Mouse (Mus musculus): Measurements from ENCODE around the gene Rhbdf2.

Rhbdf2 gene

DNA sequence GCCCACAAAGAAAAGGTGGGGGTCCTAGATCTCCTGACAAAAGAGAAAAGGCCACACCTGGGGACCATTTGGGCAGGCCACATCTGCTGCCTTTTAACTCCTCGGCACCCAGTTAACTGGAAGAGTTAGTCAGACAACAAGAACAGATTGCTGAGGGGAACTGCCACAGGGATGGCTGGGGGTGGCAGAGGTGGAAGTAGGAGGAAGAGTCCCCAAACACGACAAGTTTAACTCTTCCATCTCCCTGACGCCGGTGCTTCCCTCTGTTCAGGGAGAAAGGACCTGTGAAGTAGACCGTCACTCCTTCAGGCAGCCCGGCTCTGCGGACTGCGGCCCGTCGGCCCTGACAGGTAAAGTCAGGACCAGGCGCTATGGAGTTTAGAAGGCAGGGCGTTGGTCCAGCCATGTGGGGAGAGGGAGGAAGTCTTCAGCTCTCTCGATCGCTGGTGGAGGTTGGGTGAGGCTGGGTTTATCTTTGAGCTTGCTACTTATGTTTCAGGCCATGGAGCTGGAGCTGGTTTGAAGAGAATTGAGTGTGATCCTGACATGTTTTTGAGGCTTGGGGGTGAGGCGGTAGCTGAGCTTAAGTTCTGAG, 32.3 kb upstream of the Rhbdf2 start:
- DNase-seq (ENCODE audit: low spot score in 2 of 2): no peak

DNA sequence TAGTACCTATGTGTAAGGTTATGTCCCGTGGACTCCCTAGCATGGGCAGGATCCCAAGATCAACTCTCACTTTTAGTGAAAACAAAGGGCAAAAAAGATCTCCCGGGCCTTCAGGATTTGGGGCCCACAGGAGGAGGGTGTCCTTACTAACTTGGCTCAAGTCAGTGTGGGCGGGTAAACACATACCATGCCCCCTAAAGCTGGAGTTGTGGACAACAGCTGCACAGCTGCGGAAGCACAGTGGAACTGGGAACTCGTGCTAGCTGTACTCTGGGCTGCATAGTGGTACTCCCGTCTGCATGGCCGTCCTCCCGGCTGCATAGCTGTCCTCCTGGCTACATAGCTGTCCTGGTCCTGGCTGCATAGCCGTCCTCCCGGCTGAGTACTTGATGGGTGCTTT, 31.4 kb upstream of the Rhbdf2 start:
- no peak for DNase-seq (ENCODE audit: low spot score in 2 of 2)

DNA sequence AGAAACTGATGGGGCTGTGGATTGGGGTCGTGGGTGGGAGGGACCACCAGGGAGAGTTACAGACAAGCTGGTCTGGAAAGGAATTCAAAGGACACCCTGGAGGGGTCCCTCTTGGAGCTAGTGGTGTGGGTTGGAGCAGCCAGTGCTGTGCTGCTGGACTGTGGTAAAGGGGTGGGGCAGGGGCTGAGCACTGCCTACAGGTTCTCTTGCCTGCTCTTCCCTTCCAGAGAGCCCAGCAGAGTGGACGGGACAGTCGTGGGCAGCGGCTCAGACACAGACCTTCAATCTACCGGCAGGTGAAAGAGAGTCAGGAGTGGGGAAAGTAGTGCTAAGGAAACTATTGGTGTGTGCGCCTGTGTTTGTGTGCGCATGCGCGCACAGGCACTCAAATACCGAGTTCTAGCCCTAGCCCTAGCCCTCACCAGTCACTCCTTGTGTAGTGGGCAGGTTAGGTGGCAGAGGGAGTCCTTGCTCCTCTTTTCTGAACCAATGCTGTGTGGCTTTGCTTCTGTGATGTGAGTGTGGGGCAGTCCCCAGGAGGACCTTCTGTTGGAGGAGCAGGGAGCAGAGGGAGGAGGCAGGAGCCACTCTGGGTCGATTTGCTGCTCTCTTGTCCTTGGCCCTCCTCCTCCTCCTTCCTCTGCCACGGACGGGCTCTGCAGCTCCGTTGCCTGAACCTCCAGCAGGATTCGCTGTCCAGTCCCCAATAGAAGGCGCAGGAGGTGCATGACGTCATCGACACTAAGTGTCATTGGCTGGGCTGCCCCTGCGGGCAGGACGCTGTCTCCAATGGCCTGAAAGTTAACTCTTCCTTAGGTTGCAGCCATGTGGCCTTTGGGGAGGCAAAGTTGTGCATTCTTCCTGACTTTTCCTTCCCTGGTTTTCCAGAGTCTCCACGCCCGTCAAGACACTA, 30.7 kb upstream of the Rhbdf2 start:
- peak; percentile 51 to 52 for DNase-seq (ENCODE audit: low spot score in 2 of 2)

DNA sequence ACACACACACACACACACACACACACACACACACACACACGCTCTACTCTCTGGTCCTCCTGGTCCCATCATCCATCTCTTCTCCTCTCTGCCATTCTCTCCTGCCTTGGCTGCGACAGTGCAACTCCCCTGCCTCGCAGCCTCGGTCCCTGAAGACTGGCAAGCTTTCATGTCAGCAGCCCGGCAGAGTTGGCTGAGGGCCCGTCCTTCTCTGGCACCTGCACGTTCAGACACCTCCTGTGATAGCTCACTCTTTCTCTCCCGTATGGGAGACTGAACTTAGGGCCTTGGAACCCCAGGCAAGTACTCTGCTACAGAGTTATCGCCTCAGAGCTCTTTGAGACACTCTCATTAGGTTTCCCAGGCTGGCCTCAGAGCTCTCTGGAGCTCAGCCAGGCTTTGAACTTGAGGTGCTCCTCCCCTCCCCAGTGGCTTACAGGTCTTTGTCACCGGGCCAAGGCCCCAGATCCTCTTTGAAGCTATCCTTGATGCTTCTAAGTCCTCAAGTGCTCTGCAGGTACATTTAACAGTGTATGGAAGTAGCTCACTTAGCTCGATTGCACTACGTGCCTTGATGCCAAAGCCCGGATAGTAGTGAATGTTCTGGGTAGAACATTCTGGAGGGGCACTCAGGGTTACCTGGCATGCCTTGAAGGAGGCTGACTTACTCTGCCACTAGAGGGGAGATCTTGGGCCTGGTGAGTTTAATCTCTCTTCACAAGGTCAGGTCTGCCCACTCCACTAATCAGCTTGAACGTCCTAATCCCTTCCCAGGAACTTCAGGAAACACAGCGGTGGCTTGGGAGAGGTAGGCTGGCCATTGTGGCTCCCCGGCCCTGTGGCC, 29.8 kb upstream of the Rhbdf2 start:
- no peak for DNase-seq (ENCODE audit: low spot score in 2 of 2)

DNA sequence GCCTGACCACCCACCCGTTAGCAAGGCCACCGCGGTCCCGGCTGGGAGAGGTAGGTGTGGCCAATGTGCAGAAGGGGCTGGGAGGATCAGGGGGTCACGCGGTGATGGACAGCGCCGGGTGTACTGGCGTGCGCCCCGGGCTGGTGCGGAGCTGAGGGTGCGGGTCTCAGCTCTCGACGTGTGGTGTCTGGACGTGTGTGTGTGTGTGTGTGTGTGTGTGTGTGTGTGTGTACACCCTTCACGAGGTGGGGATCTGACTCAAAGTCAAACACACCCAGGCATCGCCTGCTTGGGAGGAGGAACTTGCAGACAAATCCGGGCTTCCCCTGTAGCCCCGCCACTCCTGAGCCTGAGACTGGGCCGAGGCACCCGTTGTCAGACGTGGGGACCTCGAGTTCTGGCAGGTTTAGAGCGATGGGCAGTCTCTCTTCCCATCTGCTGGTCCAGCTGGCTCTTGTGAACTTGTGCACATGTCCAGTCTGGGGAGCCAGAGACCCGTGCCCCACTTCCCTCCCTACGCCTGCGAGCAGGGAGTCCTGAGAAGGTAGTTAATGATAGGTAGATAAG, 27.5 kb upstream of the Rhbdf2 start, which contains the start of gene Cygb:
Gene Cygb, minus strand, starts transcription at position 59 of the 567 bp plus-strand sequence.
- no peak for DNase-seq (ENCODE audit: low spot score in 2 of 2)

DNA sequence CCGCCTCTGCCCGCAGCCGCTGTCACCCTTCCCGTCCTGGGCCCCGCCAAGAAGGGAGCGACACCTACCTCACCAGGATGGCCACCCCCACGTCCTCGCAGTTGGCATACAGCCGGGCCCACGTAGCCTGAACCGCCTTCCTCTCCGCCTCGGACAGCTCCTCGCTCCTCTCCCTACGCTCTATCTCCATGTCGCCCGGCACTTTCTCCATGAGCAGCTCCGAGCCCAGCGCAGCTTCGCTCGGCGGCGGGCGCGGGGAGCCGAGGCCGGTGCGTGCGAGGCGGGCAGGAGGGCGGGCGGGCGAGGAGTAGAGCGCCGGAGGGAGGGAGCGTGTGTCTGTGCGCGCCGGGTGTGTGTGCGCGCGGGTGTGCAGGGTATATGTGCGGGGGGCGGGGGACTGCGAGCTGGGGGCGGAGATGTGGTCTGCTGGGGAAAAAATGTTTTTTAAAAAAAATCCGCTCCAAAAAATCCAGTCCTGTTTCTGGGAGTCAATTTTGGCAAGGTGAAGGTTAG, 26.9 kb upstream of the Rhbdf2 start:
- no peak for DNase-seq (ENCODE audit: low spot score in 2 of 2)

DNA sequence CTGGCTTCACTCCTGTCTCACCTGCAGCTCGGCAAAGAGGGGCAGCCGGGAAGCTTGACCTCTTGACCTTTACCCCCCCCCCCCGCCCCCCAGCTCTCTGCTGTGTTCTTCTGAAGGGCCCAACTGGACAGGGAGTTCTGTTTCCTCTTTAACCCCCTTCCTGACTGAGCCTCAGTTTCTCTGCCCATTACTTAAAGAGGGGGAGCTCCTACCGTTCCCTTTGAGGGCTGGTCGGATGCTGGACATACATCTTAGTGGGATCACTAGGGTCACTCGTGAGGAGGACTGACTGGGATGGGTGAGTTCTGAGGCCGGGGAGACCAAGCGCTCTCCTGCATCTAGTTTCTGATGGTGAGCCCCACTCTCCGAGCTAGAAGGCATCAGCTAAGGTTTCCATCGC, 26.4 kb upstream of the Rhbdf2 start, which contains the start of gene Prcd:
Gene Prcd, plus strand, starts transcription at position 301 of the 400 bp plus-strand sequence.
- DNase-seq (ENCODE audit: low spot score in 2 of 2): no peak

DNA sequence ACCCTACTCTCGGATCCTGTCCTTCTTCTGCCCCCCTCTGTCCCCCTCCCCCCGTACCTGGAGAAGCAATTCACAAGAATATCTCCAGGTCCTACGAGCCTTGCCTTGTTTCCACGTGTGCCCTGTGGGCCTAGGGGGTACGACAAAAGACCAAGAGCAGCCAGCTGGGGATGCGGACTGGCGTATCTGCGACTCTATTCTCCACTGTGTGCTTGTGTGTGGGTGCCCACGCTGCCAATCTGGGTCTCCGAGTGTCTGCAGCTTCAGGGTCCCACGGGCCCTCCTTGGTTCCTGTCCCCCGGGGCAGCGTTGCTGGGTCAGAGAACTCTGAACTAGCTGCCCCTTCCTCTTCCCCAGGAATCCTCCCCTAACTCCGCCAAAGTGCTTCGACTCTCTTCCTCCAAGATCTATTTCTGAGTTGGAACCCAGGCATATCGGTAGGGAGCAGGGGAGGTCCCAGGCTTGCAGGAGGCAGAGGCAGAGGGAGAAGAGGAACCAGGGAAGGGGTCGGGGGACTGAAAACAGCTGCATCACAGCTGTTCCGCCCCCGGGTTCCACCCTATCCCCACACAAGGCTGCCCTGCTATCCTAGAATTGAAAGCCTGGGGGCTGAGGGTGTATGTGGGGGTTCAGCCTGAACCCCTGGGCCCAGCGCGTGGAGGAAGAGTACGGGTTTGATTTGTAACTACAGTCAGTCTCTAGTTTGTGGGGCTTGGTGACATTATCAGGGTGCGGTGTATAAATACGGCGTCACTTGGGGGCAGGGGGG, 25.7 kb upstream of the Rhbdf2 start:
- DNase-seq (ENCODE audit: low spot score in 2 of 2): no peak

DNA sequence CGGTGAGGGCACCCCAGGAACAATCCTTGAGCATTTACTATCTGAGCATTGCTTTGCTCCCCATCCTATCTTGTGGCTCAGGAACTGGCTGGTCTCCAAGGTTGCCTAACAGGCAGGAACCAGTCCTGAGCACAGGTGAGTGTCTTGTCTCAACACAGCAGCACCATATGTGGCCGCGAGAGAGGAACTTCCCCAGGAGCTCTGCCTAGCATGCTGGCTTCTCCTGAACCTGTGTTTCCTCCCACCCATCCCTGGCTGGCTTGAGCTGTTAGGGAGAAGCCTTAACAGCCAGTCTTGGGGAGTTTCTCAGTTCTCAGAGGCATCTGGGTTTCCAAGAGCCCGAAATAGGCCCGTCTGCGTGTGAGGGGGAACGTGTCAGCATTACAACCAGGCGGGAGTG, 24.5 kb upstream of the Rhbdf2 start:
- no peak for DNase-seq (ENCODE audit: low spot score in 2 of 2)

DNA sequence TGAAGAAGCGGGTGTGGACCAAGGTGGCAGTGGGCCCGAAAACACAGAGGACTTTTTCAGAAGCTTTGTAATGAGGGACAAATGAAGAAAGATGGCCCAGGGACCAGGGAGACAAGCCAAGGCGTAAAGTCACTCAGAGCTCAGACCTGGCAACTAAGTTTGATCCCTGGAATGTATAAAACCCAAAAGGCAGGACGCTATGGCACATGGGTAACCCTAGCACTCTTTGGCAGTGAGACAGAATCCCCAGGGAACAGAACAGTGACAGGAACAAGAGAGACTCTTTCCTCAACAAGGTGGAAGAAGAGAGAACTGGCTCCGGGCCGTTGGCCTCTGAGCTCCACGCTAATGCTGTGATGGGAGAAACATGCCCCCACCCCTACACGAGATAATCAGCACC, 24.0 kb upstream of the Rhbdf2 start:
- DNase-seq (ENCODE audit: low spot score in 2 of 2): no peak

DNA sequence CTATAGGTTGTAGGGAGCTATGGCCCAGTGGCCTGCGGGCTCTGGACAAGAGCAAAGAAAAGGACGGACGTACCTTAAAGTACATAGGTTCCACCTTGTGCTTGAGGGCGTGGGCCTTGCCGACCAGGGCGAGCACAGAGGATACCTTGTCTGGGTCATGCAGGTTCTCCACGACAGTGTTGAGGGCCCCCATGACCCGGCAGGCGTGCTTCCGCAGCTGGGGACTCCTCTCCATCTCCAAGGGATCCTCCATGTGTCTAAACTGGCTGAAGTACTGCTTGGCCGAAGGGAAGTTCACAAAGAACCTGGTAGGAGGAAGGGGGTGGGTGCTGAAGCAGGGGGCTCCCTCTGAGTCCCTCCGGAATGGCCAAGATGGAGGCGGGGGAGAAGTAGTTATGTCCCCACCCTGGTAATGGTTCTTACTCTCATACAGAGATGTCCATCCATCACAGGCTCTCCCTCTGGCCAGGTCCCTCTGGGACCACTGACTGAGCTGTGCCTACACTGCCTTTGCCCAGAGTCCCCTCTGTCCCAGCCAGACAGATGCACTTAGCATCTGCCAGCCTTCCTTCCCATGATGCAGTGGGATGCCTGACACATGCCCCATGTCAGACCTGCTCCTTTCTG, 23.0 kb upstream of the Rhbdf2 start:
- DNase-seq (ENCODE audit: low spot score in 2 of 2): no peak

DNA sequence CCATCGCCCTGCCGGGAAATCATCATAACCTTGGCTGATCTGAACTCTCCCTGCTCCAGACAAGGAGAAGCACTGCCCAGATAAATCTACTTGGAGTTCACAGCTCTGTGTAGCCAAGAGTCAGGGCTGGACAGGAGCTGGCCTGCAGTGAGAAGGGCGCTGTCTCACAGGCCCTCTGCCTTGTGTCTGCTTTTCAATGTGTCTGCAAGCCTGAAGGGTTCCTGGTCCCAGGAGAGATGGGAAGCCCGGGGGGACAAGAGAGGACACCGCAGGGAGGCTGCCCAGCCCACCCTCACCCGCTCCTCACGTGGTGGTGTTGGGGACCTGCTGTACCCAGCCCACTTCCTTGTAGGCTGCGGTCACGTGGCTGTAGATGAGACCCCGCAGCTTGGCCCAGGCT, 22.2 kb upstream of the Rhbdf2 start:
- no peak for DNase-seq (ENCODE audit: low spot score in 2 of 2)

DNA sequence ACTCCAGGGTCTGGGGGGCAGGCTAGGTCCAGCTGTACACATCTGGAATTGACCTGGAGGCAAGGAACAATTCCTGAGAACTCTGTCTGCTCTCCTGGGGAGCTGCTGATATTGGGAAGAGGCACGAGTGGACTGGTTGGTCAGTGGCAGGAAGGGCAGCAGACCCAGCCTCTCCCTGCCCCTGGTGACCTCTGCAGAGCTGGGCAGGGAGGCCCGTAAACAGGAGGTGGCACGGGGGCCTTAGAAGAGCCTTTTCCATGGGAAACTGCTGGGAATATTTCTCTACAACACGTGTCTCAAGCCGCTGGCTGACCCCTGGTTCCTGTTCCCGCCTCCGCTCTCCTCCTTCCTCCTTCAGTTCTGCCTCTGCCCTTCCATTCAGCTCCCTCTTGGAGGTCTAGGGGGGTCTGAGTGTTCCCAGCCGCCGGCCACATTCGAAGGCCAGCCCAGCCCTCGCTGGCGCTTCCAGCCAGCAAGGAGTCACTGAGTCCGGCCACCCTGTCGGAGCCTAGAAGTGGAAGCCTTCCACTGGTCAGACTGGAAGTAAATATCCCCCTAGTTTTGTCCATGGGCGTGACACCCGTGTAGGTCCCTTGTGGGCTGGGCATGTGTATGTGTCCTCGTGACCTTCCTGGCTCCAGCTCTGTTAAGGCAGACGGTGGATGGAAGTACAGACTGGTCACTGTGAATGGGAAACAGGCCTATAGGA, 21.5 kb upstream of the Rhbdf2 start:
- DNase-seq (ENCODE audit: low spot score in 2 of 2): no peak

DNA sequence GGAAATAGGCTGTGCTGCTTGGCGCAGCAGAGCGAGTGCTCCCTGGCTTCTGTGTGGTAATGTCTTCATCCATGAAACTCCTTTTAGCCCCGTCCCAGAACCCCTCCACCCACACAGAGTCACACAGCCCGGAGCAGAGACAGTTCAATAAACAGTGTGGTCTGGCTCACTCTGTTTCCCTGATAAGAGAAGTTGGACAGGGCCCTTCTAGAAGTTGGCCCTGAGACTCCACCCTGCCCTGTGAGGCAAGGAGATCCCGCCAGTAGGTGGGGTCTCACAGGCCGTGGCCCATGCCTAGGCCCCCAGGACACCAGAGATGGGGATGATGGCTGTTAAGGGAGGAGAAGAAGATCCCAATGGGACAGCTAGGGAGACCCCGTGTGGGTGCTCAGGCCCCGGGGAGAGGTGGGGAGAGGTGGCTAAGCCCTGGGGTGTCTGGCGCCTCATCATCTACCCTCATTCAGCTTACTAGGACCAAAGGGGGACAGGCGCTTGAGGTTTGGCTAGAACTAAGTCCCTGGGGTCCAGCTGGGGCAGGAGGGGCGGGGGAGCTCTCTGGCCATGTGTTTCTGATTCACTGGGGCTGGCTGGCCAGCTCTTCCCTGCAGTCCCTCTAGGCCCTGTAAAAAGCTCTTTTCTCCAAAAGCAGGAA, 20.6 kb upstream of the Rhbdf2 start:
- DNase-seq (ENCODE audit: low spot score in 2 of 2): no peak

DNA sequence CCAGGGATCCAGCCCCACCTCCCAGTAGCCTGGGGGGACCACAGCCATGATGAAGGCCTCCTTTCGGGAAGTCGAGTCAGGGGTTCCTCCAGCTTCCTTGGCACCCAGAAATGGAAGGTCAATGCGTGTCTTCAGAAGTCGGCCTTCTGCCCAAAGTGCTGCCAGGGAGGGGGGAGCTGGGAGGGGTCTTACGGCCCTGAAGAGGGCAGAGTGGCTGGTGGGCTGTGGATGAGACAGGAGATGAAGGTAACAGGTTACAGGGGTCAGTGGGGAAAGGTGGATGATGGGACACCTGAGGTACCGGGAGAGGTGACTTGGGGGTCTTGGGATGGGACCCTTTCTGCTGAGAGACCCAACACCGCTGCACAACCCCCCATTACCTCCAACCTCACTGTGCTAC, 20.0 kb upstream of the Rhbdf2 start:
- no peak for DNase-seq (ENCODE audit: low spot score in 2 of 2)

DNA sequence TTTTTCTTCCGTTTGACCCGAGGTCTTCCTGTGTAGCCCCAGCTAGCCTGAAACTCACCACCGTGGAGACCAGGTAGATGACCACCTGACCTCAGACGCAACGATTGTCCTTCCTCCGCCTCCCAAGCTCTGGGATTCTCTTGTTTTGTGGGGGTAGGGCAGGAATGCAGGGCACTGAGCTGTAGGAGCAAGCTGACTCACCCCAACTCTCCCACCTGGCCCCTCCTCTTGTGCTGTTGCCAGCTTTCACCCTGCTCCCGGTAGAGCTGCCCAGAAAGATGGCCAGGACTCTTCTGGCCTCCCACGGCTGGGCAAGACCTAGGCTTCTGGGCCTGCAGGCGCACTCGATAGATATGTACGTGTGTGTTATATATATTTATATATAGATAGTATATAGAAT, 19.3 kb upstream of the Rhbdf2 start:
- DNase-seq (ENCODE audit: low spot score in 2 of 2): no peak

DNA sequence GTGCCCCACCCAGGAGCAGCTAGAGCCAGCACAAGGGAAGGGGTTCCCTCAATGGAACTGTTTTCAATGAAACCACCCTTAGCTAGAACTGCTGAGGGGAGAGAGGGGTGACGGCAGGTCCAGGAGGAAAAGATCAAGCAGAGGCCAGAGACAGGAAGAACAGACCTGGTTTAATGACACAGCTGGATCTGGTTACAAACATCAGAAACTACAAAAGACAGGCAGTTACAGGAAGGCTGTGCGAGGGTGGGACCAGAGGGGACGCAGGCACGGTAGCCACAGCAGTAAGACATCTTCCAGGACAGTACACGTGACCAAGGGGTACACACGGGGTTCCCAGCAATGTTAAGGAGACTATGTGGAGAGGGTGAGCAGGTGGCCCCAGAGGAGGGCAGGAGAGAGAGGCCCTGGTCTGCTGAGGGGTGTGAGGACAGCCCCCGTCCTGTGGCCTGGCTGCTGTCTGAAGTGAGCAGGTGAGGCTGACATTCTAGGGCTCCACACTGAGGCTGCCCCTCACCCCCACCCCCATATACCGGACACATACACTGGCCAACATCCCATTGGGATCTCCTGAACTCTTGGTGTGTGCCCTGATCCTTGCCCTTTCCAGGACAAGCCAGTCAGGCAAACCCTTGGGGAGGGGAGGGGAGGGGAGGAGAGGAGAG, 18.8 kb upstream of the Rhbdf2 start:
- no peak for DNase-seq (ENCODE audit: low spot score in 2 of 2)

DNA sequence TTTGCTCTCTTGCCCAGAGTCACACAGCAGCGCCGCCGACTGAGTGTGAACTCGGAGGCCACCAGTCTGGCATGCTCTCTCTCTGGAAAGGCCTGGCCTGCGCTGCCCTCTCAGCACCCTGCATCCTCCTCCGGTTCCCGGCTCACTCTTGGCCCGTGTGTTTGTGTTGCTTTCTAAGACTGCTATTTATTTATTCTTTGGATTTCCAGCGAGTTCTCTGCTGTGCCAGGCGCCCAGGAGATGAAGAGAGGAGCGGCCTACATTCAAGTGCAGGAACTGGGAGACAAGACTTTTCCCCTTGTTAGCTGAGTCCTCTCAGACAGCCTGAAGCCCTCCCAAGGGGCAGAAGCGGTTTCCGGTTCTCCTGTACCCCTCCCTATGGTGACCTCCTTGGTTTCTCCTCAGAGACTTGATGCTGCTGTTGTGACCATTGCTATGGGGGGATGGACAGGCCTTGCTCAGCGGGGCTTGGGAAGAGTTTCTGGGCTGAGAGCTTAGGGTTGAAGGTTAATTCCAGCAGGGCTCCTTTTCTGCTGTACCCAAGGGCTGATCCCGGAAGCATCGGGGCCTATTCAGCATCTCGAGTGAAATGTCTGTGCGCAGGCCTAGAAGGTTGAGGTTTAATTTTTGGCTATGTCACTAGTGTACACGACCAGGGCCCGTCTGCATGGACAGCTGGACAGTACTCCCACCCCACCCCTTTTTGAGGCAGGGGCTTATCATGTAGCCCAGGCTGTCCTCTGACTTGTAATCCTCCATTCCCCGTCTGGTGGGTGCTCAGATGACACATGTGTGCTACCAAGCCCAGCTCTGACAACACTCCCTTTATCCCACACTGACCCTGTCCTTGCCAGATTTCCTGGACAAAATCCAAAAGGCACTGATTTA, 17.6 kb upstream of the Rhbdf2 start:
- DNase-seq (ENCODE audit: low spot score in 2 of 2): no peak
